Mouse (Mus musculus) megakaryocyte, embryonic 14.5 days (primary cell): ENCODE data around the gene Id2.

ENCODE experiments used
- FLI1 ChIP-seq: IDR thresholded peaks from 2 replicates; pipeline ENCODE4 v1.6.1; 2012; ENCODE audit warnings: low read length, inconsistent platforms, mixed read lengths
- GATA1 ChIP-seq: IDR thresholded peaks from 3 replicates; pipeline ENCODE4 v1.6.1; 2012; ENCODE audit warnings: mixed read lengths, low read length, inconsistent platforms, borderline replicate concordance

GRCm38 (mm10) chr12:25112806-25113205 lies 15.9 kb upstream of the Id2 start:
- no peak for TF ChIP-seq GATA1
- TF ChIP-seq FLI1 = no peak
